9 mouse cellular contexts compared by ENCODE assay signal in genomic region chr8:105661167-105661566, GRCm38 (mm10). TPM values are rescaled to one million over a fixed set of nuclear protein-coding genes. Genes with fewer than 3 reads are reported as not detected.
A peak's percentile ranks its signal among the peaks of the same experiment; 100 is the strongest.
DNase-seq lines count a peak whose midpoint lies in the region; ATAC-seq lines count a peak whose summit lies in the region.
"Had no signal": no experiment of that assay in that cellular context is flagged by ENCODE, and none has a peak within 500 bp of the region (broad histone marks: within the 10 kb centered on the region; RNA-seq: fewer than 3 reads in every experiment).

No protein-coding gene starts in this region.

- no peak overlapping the region for H3K4me2 ChIP-seq in kidney, embryonic 14.5 days (replicated peaks; ENCODE audit: low read depth, low read length)

- H3K27me3 ChIP-seq in kidney, embryonic 14.5 days (ENCODE audit: control insufficient read depth, insufficient read depth, low read length), result no peaks in the 10 kb centered on the region
- H3K27me3 ChIP-seq: megakaryocyte, embryonic 14.5 days had no signal

- peaks cover 25% of the 10 kb centered on the region for H3K36me3 ChIP-seq in kidney, embryonic 14.5 days (ENCODE audit: control insufficient read depth, insufficient read depth, low read length)

- H3K4me3 ChIP-seq in kidney, embryonic 14.5 days (ENCODE audit: low read length), result no peak overlapping the region
- H3K4me3 ChIP-seq: megakaryocyte, embryonic 14.5 days had no signal

- DNase-seq in adrenal gland, postnatal 10 days, result peak; percentile 14
- no peak for DNase-seq in adrenal gland, adult 2 months
- DNase-seq in kidney, adult 9 months, result peak; percentile 47
- DNase-seq in T-cell, adult 2 months (ENCODE audit: low spot score), result peak; percentile 55
- peak; percentile 33 for DNase-seq in lung, postnatal 14 days
- no peak for DNase-seq in gastrocnemius, postnatal 36 days
- DNase-seq in urinary bladder, postnatal 36 days (ENCODE audit: low spot score in 2 of 2), result no peak

- intact Hi-C loops in gastrocnemius, postnatal 36 days (cut with DNase I), result no loop called here

- H3K9ac ChIP-seq in kidney, embryonic 14.5 days (ENCODE audit: low read depth, low read length), result no peak overlapping the region

- 75% methylated on average over 3 of the region's 3 CpGs for WGBS in kidney, embryonic 14.5 days

- H3K9me3 ChIP-seq in kidney, embryonic 14.5 days (ENCODE audit: control insufficient read depth, low read length), result no peaks in the 10 kb centered on the region
- H3K9me3 ChIP-seq: megakaryocyte, embryonic 14.5 days had no signal

- no peak overlapping the region for H3K27ac ChIP-seq in kidney, embryonic 14.5 days (ENCODE audit: low read depth, low read length)

- H3K4me1 ChIP-seq in kidney, embryonic 14.5 days (ENCODE audit: control insufficient read depth, insufficient read depth, low read length), result no peaks in the 10 kb centered on the region

- ATAC-seq in kidney, embryonic 14.5 days (ENCODE audit: low FRiP score, low TSS enrichment), result no peak

RNA-seq across cellular contexts. Expression of gene Agrp, which starts 24.0 kb away (rescaled TPM):
- total RNA-seq in adrenal gland, postnatal 10 days (2021), result 1 to 10 TPM in 1 of 2 experiments, under 1 TPM in 1; 0.97 to 1.3 TPM
- total RNA-seq in adrenal gland, adult 2 months (2021), result 1 to 10 TPM; 2.3 to 2.4 TPM
- 1.5 and 2.6 TPM in 2 replicates for polyA plus RNA-seq in adrenal gland, adult 2 months (2012; rRNA removed)
- 1.3 and 1.4 TPM in 2 replicates for polyA plus RNA-seq in kidney, embryonic 14.5 days (2014; fragmentation: Nextera tagmentation; extraction: Ambion mirVana)
- under 1 TPM in 1 of 2 experiments, not detected in 1; 0.56 TPM for total RNA-seq in gastrocnemius, postnatal 36 days (2021)

RNA-seq across cellular contexts. Expression of gene Ctcf, which starts 24.8 kb away (rescaled TPM):
- total RNA-seq in adrenal gland, postnatal 10 days (2021), result 10 to 100 TPM; 53.0 to 62.3 TPM
- 10 to 100 TPM; 51.5 to 53.4 TPM for total RNA-seq in adrenal gland, adult 2 months (2021)
- 14.5 and 15.6 TPM in 2 replicates for polyA plus RNA-seq in adrenal gland, adult 2 months (2012; rRNA removed)
- 73.0 and 139 TPM in 2 replicates for polyA plus RNA-seq in kidney, embryonic 14.5 days (2014; fragmentation: Nextera tagmentation; extraction: Ambion mirVana)
- 10 to 100 TPM; 27.0 to 29.9 TPM for total RNA-seq in gastrocnemius, postnatal 36 days (2021)

RNA-seq across cellular contexts. Expression of gene Carmil2, which starts 24.9 kb away (rescaled TPM):
- total RNA-seq in adrenal gland, postnatal 10 days (2021), result 1 to 10 TPM; 3.6 to 4.5 TPM
- total RNA-seq in adrenal gland, adult 2 months (2021), result 1 to 10 TPM; 2.0 to 2.9 TPM
- 3.3 and 4.2 TPM in 2 replicates for polyA plus RNA-seq in adrenal gland, adult 2 months (2012; rRNA removed)
- polyA plus RNA-seq in kidney, embryonic 14.5 days (2014; fragmentation: Nextera tagmentation; extraction: Ambion mirVana), result 0.33 and 0.65 TPM in 2 replicates
- total RNA-seq in gastrocnemius, postnatal 36 days (2021), result 1 to 10 TPM in 1 of 2 experiments, not detected in 1; 1.1 TPM

RNA-seq across cellular contexts. Expression of gene Acd, which starts 39.7 kb away (rescaled TPM):
- total RNA-seq in adrenal gland, postnatal 10 days (2021), result 10 to 100 TPM; 27.9 to 28.2 TPM
- 10 to 100 TPM; 21.7 to 28.7 TPM for total RNA-seq in adrenal gland, adult 2 months (2021)
- polyA plus RNA-seq in adrenal gland, adult 2 months (2012; rRNA removed), result 39.9 and 41.9 TPM in 2 replicates
- polyA plus RNA-seq in kidney, embryonic 14.5 days (2014; fragmentation: Nextera tagmentation; extraction: Ambion mirVana), result 50.3 and 62.0 TPM in 2 replicates
- total RNA-seq in gastrocnemius, postnatal 36 days (2021), result 1 to 10 TPM; 6.6 to 6.7 TPM

RNA-seq across cellular contexts. Expression of gene Pard6a, which starts 39.8 kb away (rescaled TPM):
- total RNA-seq in adrenal gland, postnatal 10 days (2021), result 10 to 100 TPM in 1 of 2 experiments, 1 to 10 TPM in 1; 9.1 to 12.6 TPM
- 10 to 100 TPM; 11.0 to 14.7 TPM for total RNA-seq in adrenal gland, adult 2 months (2021)
- polyA plus RNA-seq in adrenal gland, adult 2 months (2012; rRNA removed), result 20.2 and 21.3 TPM in 2 replicates
- 15.6 and 16.1 TPM in 2 replicates for polyA plus RNA-seq in kidney, embryonic 14.5 days (2014; fragmentation: Nextera tagmentation; extraction: Ambion mirVana)
- 1 to 10 TPM; 4.7 to 6.7 TPM for total RNA-seq in gastrocnemius, postnatal 36 days (2021)

Comparison
In these comparisons a context has a peak if more than half of its experiments do, and no peak if none do; other contexts are left out.
1. DNase-seq: peak in adrenal gland, postnatal 10 days (single experiment), kidney, adult 9 months (single experiment), T-cell, adult 2 months (single experiment) and lung, postnatal 14 days (single experiment); none in adrenal gland, adult 2 months (single experiment), gastrocnemius, postnatal 36 days (0 of 2) and urinary bladder, postnatal 36 days (0 of 2).